Mouse (Mus musculus) G1E (cell line): Measurements from ENCODE around the gene B4gat1. TPM values are rescaled to one million over a fixed set of nuclear protein-coding genes. Genes with fewer than 3 reads are reported as not detected.

ENCODE experiments used
- ATAC-seq: 2 replicates; pipeline ENCODE4 v1.8.0; 2016; ENCODE audit warnings: mild to moderate bottlenecking; ENCODE audit not compliant: insufficient number of reproducible peaks, poor library complexity, low FRiP score, severe bottlenecking; ENCODE audit errors: extremely low read depth
- DNase-seq: peaks from one replicate; pipeline ENCODE4 v3.0.0; 2012; ENCODE audit warnings: low spot score
- H3K27me3 ChIP-seq: 2 replicates; pipeline ENCODE4 v1.6.1; 2012; ENCODE audit warnings: mild to moderate bottlenecking, low read length, inconsistent platforms; ENCODE audit not compliant: insufficient read depth
- H3K36me3 ChIP-seq: replicated peaks from 2 replicates; pipeline ENCODE3; 2012; ENCODE audit warnings: mild to moderate bottlenecking, inconsistent platforms
- H3K4me1 ChIP-seq: 2 replicates; pipeline ENCODE4 v1.6.1; 2012; ENCODE audit warnings: low read depth, low read length, inconsistent platforms, mixed read lengths; ENCODE audit not compliant: insufficient read depth
- H3K4me3 ChIP-seq: 2 replicates; pipeline ENCODE4 v1.5.1; 2012; ENCODE audit warnings: low read depth, mild to moderate bottlenecking, inconsistent platforms, low read length, moderate library complexity, mixed read lengths
- H3K9me3 ChIP-seq: replicated peaks from 2 replicates; pipeline ENCODE4 v1.6.1; 2012; ENCODE audit warnings: inconsistent platforms
- CTCF ChIP-seq: IDR thresholded peaks from 2 replicates; pipeline ENCODE4 v1.5.1; 2012; ENCODE audit warnings: low read depth, low read length, inconsistent platforms, mixed read lengths
- GATA1 ChIP-seq: IDR thresholded peaks from 2 replicates; pipeline ENCODE4 v1.6.1; 2012; ENCODE audit warnings: borderline replicate concordance, low read length, inconsistent platforms, mixed read lengths
- GATA2 ChIP-seq: IDR thresholded peaks from 2 replicates; pipeline ENCODE4 v1.6.1; 2012; ENCODE audit warnings: low read depth, low read length, inconsistent platforms, borderline replicate concordance
- POLR2AphosphoS5 ChIP-seq: IDR thresholded peaks from 2 replicates; pipeline ENCODE4 v1.6.1; 2012; ENCODE audit warnings: low read depth, low read length, inconsistent platforms; ENCODE audit not compliant: insufficient replicate concordance
- TAL1 ChIP-seq: conservative IDR thresholded peaks from 2 replicates; pipeline ENCODE4 v1.6.1; 2012; ENCODE audit warnings: low read depth, low read length, inconsistent platforms, mixed read lengths
- polyA plus RNA-seq: library from polyadenylated mRNA; stranded (reverse); fragments of >175 nt; gene quantifications from 2 replicates; pipeline ENCODE4 v1.2.3, GENCODE M21; 2012
- total RNA-seq, 2 experiments: library from RNA; stranded (forward) in 1 of 2; stranded (reverse) in 1 of 2; fragments of 200-1000 nt in 1 of 2; fragments of >200 nt in 1 of 2; fragmentation: Nextera tagmentation in 1 of 2; gene quantifications; 2 replicates each; pipeline ENCODE4 v1.2.3; 2014 to 2017

Gene B4gat1
- total and polyA plus RNA-seq, 3 experiments = 1.7 to 8.9 (median 7.2) TPM

- ATAC-seq = peak; percentile 75
- Histone ChIP-seq H3K4me1 (peaks cover 43% of the 10 kb centered on the region), H3K36me3 (no peaks in the 10 kb centered on the region), H3K27me3 (peaks cover 50% of the 10 kb centered on the region), H3K4me3 (peak overlapping the region; percentile 70), H3K9me3 (no peaks in the 10 kb centered on the region)
- peak; percentile 83 for DNase-seq
- TF ChIP-seq GATA1 = no peak
These were observed 33.1 kb downstream of the B4gat1 start for GRCm38 (mm10) chr19:5071545-5072369.

GRCm38 (mm10) chr19:5072389-5073019 lies 33.9 kb downstream of the B4gat1 start:
- no peak for TF ChIP-seq CTCF
- TF ChIP-seq GATA2 = no peak
- TF ChIP-seq GATA1 = no peak
- TF ChIP-seq TAL1 = no peak
- no peak for TF ChIP-seq POLR2AphosphoS5
- peaks cover 35% of the 10 kb centered on the region for H3K4me1 ChIP-seq
- peaks cover 43% of the 10 kb centered on the region for H3K27me3 ChIP-seq
- DNase-seq (no peak), ATAC-seq (no peak)
- no peaks in the 10 kb centered on the region for H3K36me3 ChIP-seq
- peak overlapping the region; percentile 70 for H3K4me3 ChIP-seq
- H3K9me3 ChIP-seq = no peaks in the 10 kb centered on the region

GRCm38 (mm10) chr19:5073028-5073427 lies 34.4 kb downstream of the B4gat1 start:
- no peaks in the 10 kb centered on the region for H3K36me3 ChIP-seq
- H3K27me3 ChIP-seq = peaks cover 40% of the 10 kb centered on the region
- no peaks in the 10 kb centered on the region for H3K9me3 ChIP-seq
- H3K4me3 ChIP-seq = peak overlapping the region; percentile 70; the same call in 1 of the 2 replicates
- DNase-seq (no peak), ATAC-seq (no peak)
- H3K4me1 ChIP-seq = peaks cover 30% of the 10 kb centered on the region
- TF ChIP-seq POLR2AphosphoS5 = no peak
- TF ChIP-seq CTCF = 0 out of 2 replicates have a peak, but pooled peaks have one; percentile 19
- TF ChIP-seq TAL1 = no peak

GRCm38 (mm10) chr19:5073518-5073917 lies 34.9 kb downstream of the B4gat1 start:
- ATAC-seq (no peak), DNase-seq (no peak)
- no peak overlapping the region for H3K4me3 ChIP-seq
- peaks cover 25% of the 10 kb centered on the region for H3K4me1 ChIP-seq
- no peaks in the 10 kb centered on the region for H3K36me3 ChIP-seq
- peaks cover 35% of the 10 kb centered on the region for H3K27me3 ChIP-seq
- no peaks in the 10 kb centered on the region for H3K9me3 ChIP-seq
- TF ChIP-seq GATA1 (no peak), CTCF (no peak), GATA2 (no peak), POLR2AphosphoS5 (no peak)

- DNase-seq = no peak
- Histone ChIP-seq H3K4me3 (no peak overlapping the region), H3K9me3 (no peaks in the 10 kb centered on the region), H3K4me1 (peaks cover 6% of the 10 kb centered on the region; the same call in 1 of the 2 replicates), H3K36me3 (no peaks in the 10 kb centered on the region), H3K27me3 (peaks cover 32% of the 10 kb centered on the region)
- no peak for ATAC-seq
- no peak for TF ChIP-seq GATA2
- TF ChIP-seq CTCF = no peak
- no peak for TF ChIP-seq TAL1
- no peak for TF ChIP-seq GATA1
- no peak for TF ChIP-seq POLR2AphosphoS5
These were observed 40.7 kb downstream of the B4gat1 start for GRCm38 (mm10) chr19:5079279-5079678.

- Histone ChIP-seq H3K9me3 (no peaks in the 10 kb centered on the region), H3K4me1 (peaks cover 10% of the 10 kb centered on the region), H3K36me3 (no peaks in the 10 kb centered on the region), H3K27me3 (peaks cover 31% of the 10 kb centered on the region), H3K4me3 (0 out of 2 replicates have a peak overlapping the region, but pooled peaks have one; percentile 9)
- TF ChIP-seq GATA2 (no peak), TAL1 (no peak)
- no peak for ATAC-seq
- DNase-seq = no peak
These were observed 43.4 kb downstream of the B4gat1 start for GRCm38 (mm10) chr19:5082005-5082404.

GRCm38 (mm10) chr19:5082596-5082995 lies 44.0 kb downstream of the B4gat1 start:
- DNase-seq (no peak), ATAC-seq (no peak)
- Histone ChIP-seq H3K36me3 (no peaks in the 10 kb centered on the region), H3K4me1 (peaks cover 15% of the 10 kb centered on the region), H3K27me3 (peaks cover 31% of the 10 kb centered on the region), H3K9me3 (no peaks in the 10 kb centered on the region), H3K4me3 (no peak overlapping the region)
- TF ChIP-seq POLR2AphosphoS5 (no peak), GATA2 (no peak), TAL1 (no peak), GATA1 (no peak), CTCF (no peak)
